ENCODE assay signal across 8 mouse cellular contexts in the genomic region with DNA sequence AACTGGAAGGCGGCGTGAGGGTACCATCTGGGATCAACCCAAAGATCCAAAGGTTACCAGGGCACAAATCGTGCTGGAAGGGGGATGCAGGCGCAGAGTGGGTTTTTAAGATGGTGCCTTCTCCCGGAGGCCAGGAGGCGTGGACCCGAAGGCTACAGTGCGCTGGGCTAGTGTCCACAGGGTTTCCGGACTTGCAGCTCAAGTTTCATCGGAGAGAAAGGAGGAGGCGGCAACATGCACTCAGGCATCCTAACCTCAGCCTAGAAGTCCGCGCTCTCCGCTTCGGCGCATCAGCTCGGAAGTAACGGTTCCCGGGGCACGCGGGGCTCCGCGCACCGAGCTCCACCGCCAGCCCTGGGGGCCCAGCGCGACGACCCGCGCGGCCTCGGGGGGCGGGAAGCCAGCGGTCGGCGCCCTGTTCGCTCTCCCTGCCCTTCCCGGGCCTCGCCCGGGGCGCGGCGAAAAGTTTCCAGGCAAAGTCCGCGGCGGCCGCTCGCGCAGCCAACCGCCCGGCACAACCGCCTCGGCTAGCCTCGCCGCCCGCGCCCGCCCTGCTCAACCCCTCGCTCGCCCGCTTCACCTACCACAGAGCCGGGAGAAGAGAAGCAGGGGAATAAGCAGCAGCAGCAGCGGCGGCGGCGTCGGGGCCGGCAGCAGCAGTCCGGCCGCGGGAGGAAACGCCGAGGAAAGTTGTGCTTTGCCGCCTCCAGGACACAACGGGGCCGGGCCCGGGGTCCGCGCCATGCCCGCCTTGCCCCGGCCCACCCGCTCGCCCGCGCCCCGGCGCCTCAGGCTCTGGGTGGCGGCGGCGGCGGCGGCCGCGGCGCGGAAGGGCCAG. TPM values are rescaled to one million over a fixed set of nuclear protein-coding genes. Genes with fewer than 3 reads are reported as not detected.
DNase-seq lines count a peak whose midpoint lies in the region; ATAC-seq and TF ChIP-seq lines count a peak whose summit lies in the region.

No protein-coding gene starts in this region.

- peak overlapping the region; percentile 82 to 100 for H3K4me3 ChIP-seq in ES-E14 (ENCODE audit: insufficient read depth in 1 of 2, low read depth in 1 of 2, low read length in 2 of 2, poor library complexity in 1 of 2, severe bottlenecking in 1 of 2)
- peak overlapping the region; percentile 74 for H3K4me3 ChIP-seq in brown adipose tissue, adult 24 weeks (ENCODE audit: insufficient read depth, low read depth, low read length)
- peak overlapping the region; percentile 90 for H3K4me3 ChIP-seq in forebrain, embryonic 16.5 days (replicated peaks; ENCODE audit: low read length)
- H3K4me3 ChIP-seq in lung, embryonic 14.5 days (ENCODE audit: low read depth, low read length) = peak overlapping the region; percentile 86

- ATAC-seq in forebrain, embryonic 16.5 days = peak; percentile 39
- ATAC-seq in lung, embryonic 14.5 days (ENCODE audit: insufficient read depth) = peak; percentile 57

- no peaks in the 10 kb centered on the region for H3K36me3 ChIP-seq in ES-E14 (ENCODE audit: control insufficient read depth, insufficient read depth, low read length, poor library complexity, severe bottlenecking)
- no peaks in the 10 kb centered on the region for H3K36me3 ChIP-seq in forebrain, embryonic 16.5 days (ENCODE audit: control insufficient read depth, insufficient read depth)
- no peaks in the 10 kb centered on the region for H3K36me3 ChIP-seq in lung, embryonic 14.5 days (ENCODE audit: insufficient read depth)

- peak overlapping the region; percentile 88 for H3K27ac ChIP-seq in ES-E14 (ENCODE audit: insufficient read depth, low read depth, low read length, poor library complexity, severe bottlenecking)
- no peak overlapping the region for H3K27ac ChIP-seq in brown adipose tissue, adult 24 weeks (replicated peaks; ENCODE audit: low read depth, low read length)
- H3K27ac ChIP-seq in forebrain, embryonic 16.5 days (ENCODE audit: low read length) = peak overlapping the region; percentile 88
- peak overlapping the region; percentile 98 for H3K27ac ChIP-seq in lung, embryonic 14.5 days (ENCODE audit: low read depth)

- intact Hi-C loops in heart, postnatal 10 days (cut with DNase I) = loop anchor here (5.0 to 10.0 kb wide), 3 partner anchors 86 to 654 kb away; a partner anchor contains a TSS

- peaks cover 9 to 11% of the 10 kb centered on the region in 2 experiments; a peak in 2 of 4 replicates for H3K4me1 ChIP-seq in ES-E14 (ENCODE audit: control insufficient read depth in 2 of 2, insufficient read depth in 2 of 2, low read length in 2 of 2, poor library complexity in 1 of 2)
- no peaks in the 10 kb centered on the region for H3K4me1 ChIP-seq in brown adipose tissue, adult 24 weeks (ENCODE audit: control insufficient read depth, insufficient read depth, insufficient read length, low read length)
- peaks cover 13% of the 10 kb centered on the region for H3K4me1 ChIP-seq in forebrain, embryonic 16.5 days (replicated peaks; ENCODE audit: control insufficient read depth, insufficient read depth, low read length)
- H3K4me1 ChIP-seq in lung, embryonic 14.5 days (ENCODE audit: insufficient read depth) = peaks cover 12% of the 10 kb centered on the region; the same call in 1 of the 2 replicates

- WGBS in forebrain, embryonic 16.5 days = under 1% methylated on average over 76 of the region's 96 CpGs
- WGBS in lung, embryonic 14.5 days = under 1% methylated on average over 69 of the region's 96 CpGs

- no peaks in the 10 kb centered on the region for H3K27me3 ChIP-seq in forebrain, embryonic 16.5 days (replicated peaks; ENCODE audit: control insufficient read depth, insufficient read depth, low read length)
- H3K27me3 ChIP-seq in lung, embryonic 14.5 days (ENCODE audit: insufficient read depth, low read length) = no peaks in the 10 kb centered on the region

- in situ Hi-C loops in ES-E14 (cut with MboI; ENCODE audit: low sequenced_read_pairs in 2 of 2, unreplicated experiment in 2 of 2) = no loop called here

- no peaks in the 10 kb centered on the region for H3K9me3 ChIP-seq in ES-E14 (ENCODE audit: control insufficient read depth, insufficient read depth, low read depth, low read length)
- no peaks in the 10 kb centered on the region for H3K9me3 ChIP-seq in forebrain, embryonic 16.5 days (ENCODE audit: control insufficient read depth, low read length)
- no peaks in the 10 kb centered on the region for H3K9me3 ChIP-seq in lung, embryonic 14.5 days (ENCODE audit: low read depth, low read length)

- no peak for DNase-seq in ES-E14 (ENCODE audit: low read depth, low spot score)
- peak; percentile 73 to 75 for DNase-seq in heart, postnatal 10 days
- DNase-seq in kidney, postnatal 14 days = peak; percentile 76
- peak; percentile 86 for DNase-seq in lung, embryonic 14.5 days
- peak; percentile 62 for DNase-seq in ovary, postnatal 36 days (ENCODE audit: low spot score)
- peak; percentile 40 to 67 for DNase-seq in urinary bladder, postnatal 4 days (ENCODE audit: low spot score in 2 of 2)

- peak overlapping the region; percentile 74 for H3K4me2 ChIP-seq in forebrain, embryonic 16.5 days (ENCODE audit: low read length)
- H3K4me2 ChIP-seq in lung, embryonic 14.5 days = peak overlapping the region; percentile 77

- no peak for TF ChIP-seq CTCF in lung, embryonic 14.5 days (IDR thresholded peaks at IDR 0.05; ENCODE audit: low read depth)

- peak overlapping the region; percentile 99 for H3K9ac ChIP-seq in ES-E14 (ENCODE audit: insufficient read depth, low read depth, low read length, poor library complexity, severe bottlenecking)
- peak overlapping the region; percentile 75 for H3K9ac ChIP-seq in forebrain, embryonic 16.5 days (replicated peaks; ENCODE audit: low read depth, low read length)
- peak overlapping the region; percentile 91 for H3K9ac ChIP-seq in lung, embryonic 14.5 days

TF ChIP-seq in ES-E14, 5 proteins besides CTCF, POLR2A, EP300 and RAD21:
- TF ChIP-seq HCFC1 (IDR thresholded peaks at IDR 0.05; ENCODE audit: borderline replicate concordance, insufficient read depth, low read length) (peak; percentile 11; the same call in 1 of the 2 replicates), ZNF384 (IDR thresholded peaks at IDR 0.05; ENCODE audit: low read depth, low read length) (no peak)
TF ChIP-seq in ES-E14: peak in this region for 1.

RNA-seq across cellular contexts. Expression of a gene that starts 2.1 kb away (rescaled TPM):
- total RNA-seq in ES-E14 (2012; rRNA removed) = 52.0 and 79.7 TPM in 2 replicates
- polyA plus RNA-seq in brown adipose tissue, adult 24 weeks (2012; ENCODE audit: insufficient read depth, insufficient read length, missing spikeins) = 2.0 and 2.3 TPM in 2 replicates
- 20.9 and 21.7 TPM in 2 replicates for polyA plus RNA-seq in forebrain, embryonic 16.5 days (2015; fragmentation: Nextera tagmentation; extraction: Ambion mirVana)
- total RNA-seq in heart, postnatal 10 days (2021) = 10 to 100 TPM; 20.8 to 21.5 TPM
- 43.8 and 44.5 TPM in 2 replicates for polyA plus RNA-seq in lung, embryonic 14.5 days (2014; fragmentation: Nextera tagmentation; extraction: Ambion mirVana)
